Mouse (Mus musculus): Measurements from ENCODE around the gene Prap1. TPM values are rescaled to one million over a fixed set of nuclear protein-coding genes. Genes with fewer than 3 reads are reported as not detected.

The Prap1 gene
- polyA plus RNA-seq, 1 experiment from 2014 or later = not detected

Other genes with a start within 250 kb of the Prap1 start
- gene Kndc1, start 198.7 kb upstream of the Prap1 start, polyA plus RNA-seq (2014; fragmentation: Nextera tagmentation; extraction: Ambion mirVana) = 0.06 TPM in 1 of 2 replicates, not detected in the other
- gene Utf1, start 149.6 kb upstream of the Prap1 start, polyA plus RNA-seq (2014; fragmentation: Nextera tagmentation; extraction: Ambion mirVana) = 0.35 TPM in 1 of 2 replicates, not detected in the other
- gene 6430531B16Rik, start 114.6 kb upstream of the Prap1 start, polyA plus RNA-seq (2014; fragmentation: Nextera tagmentation; extraction: Ambion mirVana) = 0.27 and 0.31 TPM in 2 replicates
- 1.9 and 2.1 TPM in 2 replicates for gene Adam8, start 100.8 kb upstream of the Prap1 start, polyA plus RNA-seq (2014; fragmentation: Nextera tagmentation; extraction: Ambion mirVana)
- 42.1 and 45.0 TPM in 2 replicates for gene Zfp511, start 57.0 kb upstream of the Prap1 start, polyA plus RNA-seq (2014; fragmentation: Nextera tagmentation; extraction: Ambion mirVana)
- gene Tubgcp2, start 56.7 kb upstream of the Prap1 start, polyA plus RNA-seq (2014; fragmentation: Nextera tagmentation; extraction: Ambion mirVana) = 75.8 and 82.1 TPM in 2 replicates
- gene Msx3, start 44.3 kb upstream of the Prap1 start, polyA plus RNA-seq (2014; fragmentation: Nextera tagmentation; extraction: Ambion mirVana) = 0.14 TPM in 1 of 2 replicates, not detected in the other
- gene Caly, start 10.8 kb upstream of the Prap1 start, polyA plus RNA-seq (2014; fragmentation: Nextera tagmentation; extraction: Ambion mirVana) = 1.6 and 2.0 TPM in 2 replicates
- gene Fuom, start 9.0 kb downstream of the Prap1 start, polyA plus RNA-seq (2014; fragmentation: Nextera tagmentation; extraction: Ambion mirVana) = 16.6 and 17.4 TPM in 2 replicates
- 18.2 and 20.0 TPM in 2 replicates for gene Paox, start 22.4 kb downstream of the Prap1 start, polyA plus RNA-seq (2014; fragmentation: Nextera tagmentation; extraction: Ambion mirVana)
- 188 and 195 TPM in 2 replicates for gene Echs1, start 23.1 kb downstream of the Prap1 start, polyA plus RNA-seq (2014; fragmentation: Nextera tagmentation; extraction: Ambion mirVana)
- 22.0 and 22.4 TPM in 2 replicates for gene Mtg1, start 44.2 kb downstream of the Prap1 start, polyA plus RNA-seq (2014; fragmentation: Nextera tagmentation; extraction: Ambion mirVana)
- gene Sprn, start 61.5 kb downstream of the Prap1 start, polyA plus RNA-seq (2014; fragmentation: Nextera tagmentation; extraction: Ambion mirVana) = not detected in 2 replicates
- gene Olfr522, start 71.4 kb downstream of the Prap1 start, polyA plus RNA-seq (2014; fragmentation: Nextera tagmentation; extraction: Ambion mirVana) = not detected in 2 replicates
- not detected in 2 replicates for gene Olfr523, start 79.8 kb downstream of the Prap1 start, polyA plus RNA-seq (2014; fragmentation: Nextera tagmentation; extraction: Ambion mirVana)
- gene Olfr524, start 112.6 kb downstream of the Prap1 start, polyA plus RNA-seq (2014; fragmentation: Nextera tagmentation; extraction: Ambion mirVana) = not detected in 2 replicates
- not detected in 2 replicates for gene Cd163l1, start 124.9 kb downstream of the Prap1 start, polyA plus RNA-seq (2014; fragmentation: Nextera tagmentation; extraction: Ambion mirVana)
- not detected in 2 replicates for gene 5830411N06Rik, start 153.9 kb downstream of the Prap1 start, polyA plus RNA-seq (2014; fragmentation: Nextera tagmentation; extraction: Ambion mirVana)
- not detected in 2 replicates for gene Olfr525, start 227.5 kb downstream of the Prap1 start, polyA plus RNA-seq (2014; fragmentation: Nextera tagmentation; extraction: Ambion mirVana)
- not detected in 2 replicates for gene Olfr527, start 240.6 kb downstream of the Prap1 start, polyA plus RNA-seq (2014; fragmentation: Nextera tagmentation; extraction: Ambion mirVana)

All from limb, embryonic 11.5 days (tissue).